Mouse (Mus musculus): ENCODE results near the gene Cmc4. TPM values are rescaled to one million over a fixed set of nuclear protein-coding genes. Genes with fewer than 3 reads are reported as not detected.

Cmc4 gene
- polyA plus RNA-seq (2015; fragmentation: Nextera tagmentation; extraction: Ambion mirVana), result 17.2 and 18.3 TPM in 2 replicates

- peak within 1 kb of the TSS; percentile 92 for H3K27ac ChIP-seq (replicated peaks)
- 7% methylated on average over 48 of the region's 52 CpGs for WGBS
- H3K9ac ChIP-seq, result peak within 1 kb of the TSS; percentile 83
- H3K4me3 ChIP-seq, result peak within 1 kb of the TSS; percentile 62
- H3K9me3 ChIP-seq, result no peaks in the 10 kb centered on the region
- H3K4me2 ChIP-seq, result peak within 1 kb of the TSS; percentile 68
- H3K36me3 ChIP-seq, result 0 out of 2 replicates have a peak, but pooled peaks cover 4% of the 10 kb centered on the region
- no peaks in the 10 kb centered on the region for H3K4me1 ChIP-seq
- peak; percentile 100 for ATAC-seq (ENCODE audit: extremely low read depth, insufficient number of reproducible peaks, low FRiP score, low TSS enrichment)
- no peaks in the 10 kb centered on the region for H3K27me3 ChIP-seq (replicated peaks)
Measured at GRCm38 (mm10) chrX:75415936-75416785, at the start of gene Cmc4, which contains the start of the genes Mtcp1 and Brcc3. TSS of gene Cmc4 (minus strand) at chrX:75416584. TSS of gene Mtcp1 (minus strand) at chrX:75416588. TSS of gene Brcc3 (plus strand) at chrX:75416628.

- Histone ChIP-seq H3K4me1 (no peaks in the 10 kb centered on the region), H3K27ac (replicated peaks) (no peak overlapping the region), H3K27me3 (replicated peaks) (no peaks in the 10 kb centered on the region), H3K4me3 (no peak overlapping the region), H3K9ac (no peak overlapping the region), H3K9me3 (no peaks in the 10 kb centered on the region), H3K4me2 (no peak overlapping the region), H3K36me3 (peaks cover 52% of the 10 kb centered on the region)
- WGBS, result 78% methylated on average over 1 of the region's 1 CpGs
- no peak for ATAC-seq (ENCODE audit: extremely low read depth, insufficient number of reproducible peaks, low FRiP score, low TSS enrichment)
Measured at GRCm38 (mm10) chrX:75454597-75454996, 38.2 kb upstream of the Cmc4 start.

- Histone ChIP-seq H3K4me3 (no peak overlapping the region), H3K9ac (no peak overlapping the region), H3K4me1 (no peaks in the 10 kb centered on the region), H3K4me2 (no peak overlapping the region), H3K27me3 (replicated peaks) (no peaks in the 10 kb centered on the region), H3K36me3 (0 out of 2 replicates have a peak, but pooled peaks cover 4% of the 10 kb centered on the region), H3K27ac (replicated peaks) (no peak overlapping the region), H3K9me3 (no peaks in the 10 kb centered on the region)
- 90% methylated on average over 1 of the region's 1 CpGs for WGBS
- no peak for ATAC-seq (ENCODE audit: extremely low read depth, insufficient number of reproducible peaks, low FRiP score, low TSS enrichment)
Measured at GRCm38 (mm10) chrX:75409711-75410110, 6.7 kb downstream of the Cmc4 start.

- no peaks in the 10 kb centered on the region for H3K9me3 ChIP-seq
- H3K27me3 ChIP-seq (replicated peaks), result no peaks in the 10 kb centered on the region
- no peak overlapping the region for H3K4me3 ChIP-seq
- H3K9ac ChIP-seq, result no peak overlapping the region
- no peak overlapping the region for H3K27ac ChIP-seq (replicated peaks)
- ATAC-seq (ENCODE audit: extremely low read depth, insufficient number of reproducible peaks, low FRiP score, low TSS enrichment), result no peak
- no peaks in the 10 kb centered on the region for H3K4me1 ChIP-seq
- H3K4me2 ChIP-seq, result no peak overlapping the region
- peaks cover 15% of the 10 kb centered on the region for H3K36me3 ChIP-seq
Measured at GRCm38 (mm10) chrX:75403350-75403749, 13.0 kb downstream of the Cmc4 start.

DNA sequence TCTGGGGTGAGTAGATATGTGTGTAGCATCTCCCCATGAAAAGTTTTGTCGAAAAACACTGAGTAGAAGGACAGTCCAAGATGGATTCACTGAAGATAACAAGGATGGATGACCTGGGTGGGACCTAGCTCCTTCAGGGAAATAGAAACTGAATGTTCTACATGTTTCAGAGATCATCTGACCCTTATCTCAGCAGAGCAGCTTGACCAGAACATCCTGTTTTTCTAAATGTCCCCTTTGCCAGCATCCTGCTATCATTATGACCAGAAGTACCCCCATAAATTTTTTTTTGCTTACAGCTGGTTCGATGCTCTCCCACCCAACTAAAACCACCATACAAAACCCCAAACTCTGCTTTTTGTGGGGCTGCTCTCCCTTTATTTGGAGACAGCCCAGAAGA lies 13.7 kb downstream of the Cmc4 start:
- 54% methylated on average over 2 of the region's 2 CpGs for WGBS
- no peak for ATAC-seq (ENCODE audit: extremely low read depth, insufficient number of reproducible peaks, low FRiP score, low TSS enrichment)
- no peaks in the 10 kb centered on the region for H3K9me3 ChIP-seq
- no peak overlapping the region for H3K4me3 ChIP-seq
- H3K27me3 ChIP-seq (replicated peaks), result no peaks in the 10 kb centered on the region
- no peak overlapping the region for H3K4me2 ChIP-seq
- peaks cover 15% of the 10 kb centered on the region for H3K36me3 ChIP-seq
- H3K9ac ChIP-seq, result no peak overlapping the region
- H3K27ac ChIP-seq (replicated peaks), result no peak overlapping the region; the same call in 1 of the 2 replicates
- no peaks in the 10 kb centered on the region for H3K4me1 ChIP-seq

- WGBS, result 86% methylated on average over 1 of the region's 1 CpGs
- no peak overlapping the region for H3K9ac ChIP-seq
- H3K36me3 ChIP-seq, result peaks cover 30% of the 10 kb centered on the region
- no peaks in the 10 kb centered on the region for H3K27me3 ChIP-seq (replicated peaks)
- no peaks in the 10 kb centered on the region for H3K4me1 ChIP-seq
- H3K9me3 ChIP-seq, result no peaks in the 10 kb centered on the region
- ATAC-seq (ENCODE audit: extremely low read depth, insufficient number of reproducible peaks, low FRiP score, low TSS enrichment), result no peak
- H3K4me3 ChIP-seq, result no peak overlapping the region
- no peak overlapping the region for H3K4me2 ChIP-seq
- no peak overlapping the region for H3K27ac ChIP-seq (replicated peaks)
Measured at GRCm38 (mm10) chrX:75399471-75399870, 16.9 kb downstream of the Cmc4 start.

DNA sequence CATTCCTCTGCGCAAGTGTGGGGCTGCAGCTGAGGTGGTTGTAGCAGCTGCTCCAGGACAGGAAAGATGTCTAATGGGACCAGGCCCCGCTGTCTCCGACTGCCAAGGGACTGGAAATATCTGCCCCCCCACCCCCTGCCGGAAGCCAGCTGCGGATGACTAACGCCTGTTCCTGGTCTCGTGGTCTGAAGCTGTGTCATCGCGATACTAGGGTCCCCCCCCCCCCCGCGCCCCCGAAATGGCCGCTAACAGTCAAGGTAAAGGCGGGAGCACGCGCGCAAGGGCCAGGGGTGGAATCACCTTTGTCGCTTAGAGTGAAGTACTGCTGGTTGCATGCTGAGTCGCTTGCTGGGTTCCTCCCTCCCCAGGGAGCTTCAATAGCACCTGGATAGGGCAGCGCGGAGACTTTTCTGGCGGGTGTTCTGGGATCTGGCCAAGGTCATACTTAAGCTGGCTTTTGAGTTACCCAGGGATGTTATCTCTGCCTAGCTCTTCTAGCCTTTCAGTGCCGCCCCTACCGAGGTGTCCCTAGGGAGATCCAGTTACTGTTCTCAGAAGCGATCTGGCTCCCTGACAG lies 34.1 kb downstream of the Cmc4 start, which contains the start of the genes Fundc2 and F8:
Gene Fundc2, plus strand, starts transcription at position 205 of the 577 bp plus-strand sequence.
Gene F8, minus strand, starts transcription at position 421 of the 577 bp plus-strand sequence.
- Histone ChIP-seq H3K36me3 (peaks cover under 1% of the 10 kb centered on the region; the same call in 1 of the 2 replicates), H3K9ac (peak within 1 kb of the TSS; percentile 84), H3K9me3 (no peaks in the 10 kb centered on the region), H3K27me3 (replicated peaks) (no peaks in the 10 kb centered on the region), H3K4me2 (peak within 1 kb of the TSS; percentile 65), H3K4me1 (no peaks in the 10 kb centered on the region), H3K4me3 (peak within 1 kb of the TSS; percentile 62), H3K27ac (replicated peaks) (peak within 1 kb of the TSS; percentile 92)
- ATAC-seq (ENCODE audit: extremely low read depth, insufficient number of reproducible peaks, low FRiP score, low TSS enrichment), result peak; percentile 83
- 6% methylated on average over 24 of the region's 25 CpGs for WGBS

- Histone ChIP-seq H3K4me2 (peak overlapping the region; percentile 65), H3K27ac (replicated peaks) (peak overlapping the region; percentile 92), H3K27me3 (replicated peaks) (no peaks in the 10 kb centered on the region), H3K4me1 (no peaks in the 10 kb centered on the region), H3K9me3 (no peaks in the 10 kb centered on the region), H3K9ac (no peak overlapping the region), H3K4me3 (peak overlapping the region; percentile 62), H3K36me3 (no peaks in the 10 kb centered on the region)
- WGBS, result 68% methylated on average over 5 of the region's 5 CpGs
- no peak for ATAC-seq (ENCODE audit: extremely low read depth, insufficient number of reproducible peaks, low FRiP score, low TSS enrichment)
Measured at GRCm38 (mm10) chrX:75381699-75382098, 34.7 kb downstream of the Cmc4 start.

DNA sequence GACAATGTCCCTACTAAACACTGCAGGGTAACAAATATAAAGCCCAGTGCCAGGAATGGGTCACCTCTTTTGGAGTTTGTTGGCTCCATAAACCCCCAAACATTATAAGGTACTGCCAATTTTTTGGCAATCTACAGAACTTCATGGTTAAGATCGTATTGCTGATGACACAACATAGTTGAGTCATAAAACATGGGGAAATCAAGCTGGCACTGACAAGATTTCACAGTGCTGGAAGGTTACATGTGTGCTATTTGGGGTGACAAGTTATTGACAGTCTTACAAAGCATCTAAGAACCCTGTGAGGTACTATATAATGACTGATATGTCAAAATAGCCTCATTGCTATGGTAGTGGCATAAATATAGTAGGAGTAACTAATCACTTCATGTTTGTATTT lies 35.2 kb downstream of the Cmc4 start:
- 78% methylated on average over 1 of the region's 1 CpGs for WGBS
- Histone ChIP-seq H3K9ac (no peak overlapping the region), H3K27ac (replicated peaks) (no peak overlapping the region), H3K36me3 (no peaks in the 10 kb centered on the region), H3K9me3 (no peaks in the 10 kb centered on the region), H3K27me3 (replicated peaks) (no peaks in the 10 kb centered on the region), H3K4me1 (no peaks in the 10 kb centered on the region), H3K4me2 (peak overlapping the region; percentile 65; the same call in 1 of the 2 replicates), H3K4me3 (no peak overlapping the region)
- ATAC-seq (ENCODE audit: extremely low read depth, insufficient number of reproducible peaks, low FRiP score, low TSS enrichment), result no peak

DNA sequence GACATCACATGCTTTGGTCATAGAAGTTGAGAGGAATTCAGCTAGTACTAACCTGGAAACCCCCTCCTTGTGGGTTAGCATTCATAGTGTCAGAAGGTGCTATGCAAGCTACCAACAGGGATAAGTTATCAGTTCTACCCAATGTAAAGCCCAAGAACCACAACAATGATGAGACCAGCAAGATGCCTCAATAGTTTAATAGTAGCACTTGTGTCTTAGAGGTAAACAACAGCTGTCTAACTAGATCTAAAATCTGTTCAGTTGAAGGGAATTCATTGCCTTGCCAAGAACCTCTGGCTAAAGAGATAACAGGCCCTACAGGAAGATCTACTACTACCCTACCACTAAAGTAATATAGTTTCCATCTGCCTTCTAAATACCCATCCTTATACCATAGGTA lies 39.6 kb downstream of the Cmc4 start:
- Histone ChIP-seq H3K4me3 (no peak overlapping the region), H3K27me3 (replicated peaks) (no peaks in the 10 kb centered on the region), H3K9me3 (no peaks in the 10 kb centered on the region), H3K27ac (replicated peaks) (no peak overlapping the region), H3K4me1 (no peaks in the 10 kb centered on the region), H3K9ac (no peak overlapping the region), H3K36me3 (no peaks in the 10 kb centered on the region), H3K4me2 (no peak overlapping the region)
- no peak for ATAC-seq (ENCODE audit: extremely low read depth, insufficient number of reproducible peaks, low FRiP score, low TSS enrichment)

- H3K27ac ChIP-seq (replicated peaks), result no peak overlapping the region
- no peak for ATAC-seq (ENCODE audit: extremely low read depth, insufficient number of reproducible peaks, low FRiP score, low TSS enrichment)
- H3K4me1 ChIP-seq, result peaks cover 9% of the 10 kb centered on the region; the same call in 1 of the 2 replicates
- 39% methylated on average over 2 of the region's 2 CpGs for whole genome bisulfite sequencing
- H3K4me2 ChIP-seq, result no peak overlapping the region
- no peaks in the 10 kb centered on the region for H3K36me3 ChIP-seq
- no peaks in the 10 kb centered on the region for H3K9me3 ChIP-seq
- H3K9ac ChIP-seq, result no peak overlapping the region
- H3K4me3 ChIP-seq, result no peak overlapping the region
- no peaks in the 10 kb centered on the region for H3K27me3 ChIP-seq (replicated peaks)
Measured at GRCm38 (mm10) chrX:75372666-75373425, 43.5 kb downstream of the Cmc4 start.
